Mouse (Mus musculus) spleen, adult 2 months (tissue): Measurements from ENCODE around the gene Vps18.

Source experiments
- CTCF ChIP-seq: fragments of 200-500 bp; IDR thresholded peaks from 2 replicates; pipeline ENCODE4 v1.5.1; 2011; ENCODE audit warnings: mild to moderate bottlenecking, inconsistent platforms; ENCODE audit not compliant: insufficient read depth, insufficient read length, insufficient replicate concordance; ENCODE audit errors: extremely low read depth
- POLR2A ChIP-seq: fragments of 200-500 bp; IDR thresholded peaks from 2 replicates; pipeline ENCODE4 v1.6.1; 2011; ENCODE audit warnings: low read depth, low read length, inconsistent platforms

DNA sequence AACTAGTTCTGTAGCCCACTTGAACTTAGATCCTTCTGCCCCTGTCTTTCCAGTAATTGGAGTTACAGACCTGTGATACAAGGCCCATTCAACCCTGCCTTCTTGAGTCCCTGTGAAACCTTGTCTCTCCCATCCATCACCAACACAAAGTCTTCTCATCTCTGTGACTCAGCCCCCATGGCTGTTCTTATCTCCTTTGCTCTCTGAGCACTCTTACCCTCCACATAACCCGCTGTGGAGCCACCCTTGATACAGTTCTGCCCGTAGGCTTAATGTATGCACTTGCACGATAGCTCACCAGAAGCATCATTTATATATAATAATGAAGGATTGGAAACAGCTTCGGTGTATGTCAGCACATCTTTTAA is 47.7 kb upstream of the Vps18 start:
- TF ChIP-seq CTCF, result no peak
- TF ChIP-seq POLR2A, result no peak
